ENCODE assay signal across 10 mouse cellular contexts in the genomic region with DNA sequence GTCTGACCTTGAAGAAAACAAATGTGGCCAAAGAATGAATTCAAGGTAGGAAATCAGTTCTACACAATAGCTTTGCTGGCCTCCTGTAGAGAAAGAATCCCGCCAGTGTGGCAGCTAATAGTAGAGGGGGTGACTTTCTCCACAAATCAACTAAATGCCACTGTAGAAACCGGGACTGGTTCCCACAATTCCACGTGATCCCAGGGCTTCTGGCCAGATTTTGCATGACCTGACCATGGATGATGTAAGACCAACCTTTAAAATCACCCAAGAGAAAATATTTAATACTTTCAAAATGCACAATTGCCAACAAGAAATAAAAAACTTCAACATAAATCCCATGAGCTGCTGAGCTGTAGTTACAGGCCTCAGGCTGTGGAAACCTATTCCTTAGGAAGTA. TPM values are rescaled to one million over a fixed set of nuclear protein-coding genes. Genes with fewer than 3 reads are reported as not detected.
A peak's percentile ranks its signal among the peaks of the same experiment; 100 is the strongest.
DNase-seq lines count a peak whose midpoint lies in the region; ATAC-seq lines count a peak whose summit lies in the region.
"Had no signal": no experiment of that assay in that cellular context is flagged by ENCODE, and none has a peak within 500 bp of the region (broad histone marks: within the 10 kb centered on the region; RNA-seq: fewer than 3 reads in every experiment).

No protein-coding gene starts in this region.

- ATAC-seq in liver, embryonic 15.5 days (ENCODE audit: insufficient read depth), result no peak

- no peaks in the 10 kb centered on the region for H3K27me3 ChIP-seq in liver, embryonic 15.5 days
- H3K27me3 ChIP-seq: embryonic facial prominence, embryonic 13.5 days; limb, embryonic 13.5 days had no signal

- H3K27ac ChIP-seq in liver, embryonic 15.5 days (replicated peaks), result no peak overlapping the region

- H3K9me3 ChIP-seq in liver, embryonic 15.5 days (replicated peaks), result no peaks in the 10 kb centered on the region
- H3K9me3 ChIP-seq: embryonic facial prominence, embryonic 13.5 days; hindbrain, embryonic 10.5 days; limb, embryonic 13.5 days had no signal

- peaks cover 24% of the 10 kb centered on the region for H3K4me1 ChIP-seq in liver, embryonic 15.5 days (replicated peaks)

- H3K36me3 ChIP-seq in liver, embryonic 15.5 days (replicated peaks), result no peaks in the 10 kb centered on the region
- H3K36me3 ChIP-seq: embryonic facial prominence, embryonic 13.5 days; limb, embryonic 13.5 days had no signal

- WGBS in liver, embryonic 15.5 days (ENCODE audit: insufficient replicate concordance), result 80% methylated on average over 3 of the region's 3 CpGs

- DNase-seq in left cerebral cortex, postnatal 4 days, result peak; percentile 4
- no peak for DNase-seq in left cerebral cortex, adult 18-20 months (ENCODE audit: low spot score in 2 of 2)
- DNase-seq in adrenal gland, adult 18-20 months (ENCODE audit: low spot score in 2 of 2), result peak; percentile 66 to 68
- peak; percentile 47 for DNase-seq in cerebellum, adult 9-10 months
- no peak for DNase-seq in frontal cortex, postnatal 14 days (ENCODE audit: low spot score in 2 of 2)
- DNase-seq in right cerebral cortex, postnatal 36 days (ENCODE audit: low spot score in 2 of 2), result no peak

- H3K4me3 ChIP-seq in liver, embryonic 15.5 days (replicated peaks), result no peak overlapping the region

- H3K4me2 ChIP-seq in liver, embryonic 15.5 days, result peak overlapping the region; percentile 99; the same call in 1 of the 2 replicates

- no peak overlapping the region for H3K9ac ChIP-seq in liver, embryonic 15.5 days

- intact Hi-C loops in left cerebral cortex, postnatal 4 days (cut with DNase I), result no loop called here

RNA-seq across cellular contexts. Expression of a gene that starts 1.6 kb away (rescaled TPM):
- 100 to 1,000 TPM; 166 to 175 TPM for total RNA-seq in left cerebral cortex, postnatal 4 days (2021)
- total RNA-seq in left cerebral cortex, adult 18-20 months (2021), result 100 to 1,000 TPM; 107 to 108 TPM
- total RNA-seq in adrenal gland, adult 18-20 months (2021), result 10 to 100 TPM; 60.5 to 76.4 TPM
- 34.9 and 36.7 TPM in 2 replicates for polyA plus RNA-seq in liver, embryonic 15.5 days (2015; fragmentation: Nextera tagmentation; extraction: Ambion mirVana)

Comparison
In these comparisons a context has a peak if more than half of its experiments do, and no peak if none do; other contexts are left out.
1. DNase-seq: peak in left cerebral cortex, postnatal 4 days (single experiment), adrenal gland, adult 18-20 months (2 of 2) and cerebellum, adult 9-10 months (single experiment); none in left cerebral cortex, adult 18-20 months (0 of 2), frontal cortex, postnatal 14 days (0 of 2) and right cerebral cortex, postnatal 36 days (0 of 2).